Mouse (Mus musculus) cerebellum, postnatal 4 days (tissue): ENCODE measurements around the gene Adamts17.

ENCODE experiments used
- DNase-seq, 2 experiments: peaks; one replicate each; pipeline ENCODE4 v3.0.0; 2022; ENCODE audit warnings: low spot score in 2 of 2, mixed read lengths in 1 of 2

The Adamts17 gene

DNA sequence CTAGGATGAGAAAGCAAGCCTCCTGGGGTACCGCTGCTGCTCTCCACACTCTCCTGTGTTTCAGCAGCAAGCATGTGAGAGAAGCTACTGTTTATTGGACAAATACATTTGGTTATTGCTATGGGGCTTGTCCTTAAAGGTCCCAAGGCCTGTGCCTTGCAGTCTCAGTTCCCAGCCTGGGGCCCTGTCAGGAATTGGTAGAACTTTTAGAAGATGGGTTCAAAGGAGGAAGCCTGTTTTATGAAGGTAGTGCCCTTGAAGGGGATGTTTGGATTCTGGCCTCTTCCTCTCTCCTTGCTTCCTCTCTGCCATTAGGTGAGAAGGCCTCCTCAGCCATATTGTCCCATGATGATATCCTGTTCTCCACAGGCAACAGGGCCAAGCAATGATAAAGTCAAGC, 91.8 kb downstream of the Adamts17 start:
- no peak for DNase-seq

DNA sequence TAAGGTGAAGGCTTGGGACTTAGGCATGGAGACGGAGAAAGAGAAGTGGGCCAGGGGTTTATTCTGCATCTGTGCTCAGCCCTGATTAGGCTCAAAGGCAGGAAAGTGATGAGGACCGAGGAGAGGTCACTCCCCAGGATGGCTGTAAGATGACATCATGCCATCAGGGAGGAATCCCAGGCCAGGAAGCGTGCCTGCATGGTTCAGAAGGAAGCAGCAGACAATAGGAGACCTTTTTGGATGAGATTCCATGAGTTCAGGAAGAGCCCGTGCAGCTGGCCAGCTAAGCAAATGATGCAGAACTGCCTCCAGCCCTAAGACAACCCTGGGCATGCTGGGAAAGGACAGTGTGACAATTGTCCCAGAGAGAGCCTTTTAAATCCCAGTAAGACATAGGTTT, 93.7 kb downstream of the Adamts17 start:
- DNase-seq, result no peak

DNA sequence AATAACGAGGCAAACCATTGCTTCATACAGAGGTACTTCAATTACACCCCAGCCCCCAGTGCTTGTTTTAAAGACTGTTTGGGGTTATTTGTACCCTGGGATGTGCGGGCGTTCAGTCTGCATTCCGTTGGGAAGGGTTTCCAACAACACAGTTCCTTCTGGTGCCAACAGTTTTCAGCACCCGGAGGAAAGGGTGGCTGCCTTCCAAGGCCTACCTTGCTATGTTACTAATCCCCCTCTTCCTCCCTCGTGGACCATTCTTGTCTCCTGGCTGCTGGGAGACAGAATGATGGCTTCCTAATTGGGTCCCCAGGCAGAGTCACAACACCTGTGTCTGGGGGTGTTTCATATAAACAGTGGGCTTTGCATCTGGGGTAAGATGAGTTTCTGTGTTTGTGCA, 94.5 kb downstream of the Adamts17 start:
- no peak for DNase-seq

DNA sequence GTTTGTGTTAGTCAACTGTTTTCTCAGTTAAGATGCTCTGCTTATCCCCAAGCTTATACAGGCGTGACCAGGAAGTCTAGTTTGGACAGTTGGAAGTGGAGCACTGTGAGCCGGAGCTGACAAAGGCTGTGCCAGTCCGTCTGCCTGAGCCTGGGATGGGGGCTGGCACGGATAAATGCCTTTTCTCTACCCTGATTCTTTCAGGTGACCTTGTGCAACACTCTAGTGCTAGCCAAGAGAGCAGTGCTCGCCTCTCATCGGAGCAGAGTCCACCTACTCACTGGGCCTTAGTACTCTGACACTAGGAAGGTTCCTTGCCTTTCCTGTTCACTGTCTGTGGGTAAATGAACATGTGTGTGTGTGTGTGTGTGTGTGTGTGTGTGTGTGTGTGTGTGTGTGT, 95.5 kb downstream of the Adamts17 start:
- DNase-seq, result no peak

DNA sequence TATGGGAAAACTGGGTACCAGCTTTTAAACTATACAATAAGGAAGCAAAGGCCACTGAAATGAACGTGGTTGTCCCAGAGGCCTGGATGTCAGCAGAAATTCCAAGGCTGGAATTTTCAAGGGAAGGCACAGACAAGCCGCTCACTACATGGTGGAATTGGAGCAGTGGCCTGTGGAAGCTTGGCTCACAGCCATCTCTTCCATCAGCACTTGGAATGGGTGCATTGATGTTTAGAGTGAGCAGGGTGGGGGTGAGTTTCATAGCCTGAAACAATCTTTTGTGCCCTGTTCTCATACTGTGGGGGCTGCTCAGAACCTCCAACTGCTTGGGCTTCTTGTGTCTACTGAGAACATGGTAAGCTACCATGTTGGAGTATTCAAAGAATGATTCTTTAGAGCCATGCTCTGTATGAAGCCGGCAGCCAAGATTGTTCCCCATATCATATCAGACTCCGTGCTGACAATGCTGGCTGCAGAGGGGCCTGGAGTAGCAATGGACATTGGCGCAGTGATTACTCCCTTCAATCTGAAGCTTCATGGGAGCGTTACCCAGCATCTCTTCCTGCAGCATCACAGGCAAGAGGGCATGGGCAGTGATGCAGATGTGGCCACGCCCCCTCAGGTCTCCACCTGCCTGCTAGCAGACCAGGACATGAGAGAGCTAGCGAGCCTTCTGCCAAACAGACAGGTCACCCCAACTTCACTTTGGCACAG, 96.7 kb downstream of the Adamts17 start:
- no peak for DNase-seq

DNA sequence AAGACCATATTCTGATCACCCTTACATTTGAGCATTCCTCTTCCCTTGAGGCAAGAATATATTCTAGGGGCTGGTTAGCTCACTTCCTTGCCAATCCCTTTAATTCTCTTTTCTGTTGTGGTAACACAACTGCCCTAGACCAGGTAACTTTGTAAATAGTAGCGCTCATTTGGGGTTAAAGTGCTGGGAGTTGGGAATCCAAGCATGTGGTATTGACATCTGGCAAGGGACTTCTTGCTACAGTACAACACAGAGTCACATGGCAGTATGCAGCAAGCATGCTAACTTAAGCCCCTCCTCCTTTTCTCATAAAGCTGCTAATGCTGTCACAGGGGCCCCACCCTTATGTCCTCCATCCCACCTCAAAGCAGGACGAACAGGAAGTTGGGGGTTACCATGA, 97.4 kb downstream of the Adamts17 start:
- DNase-seq, result no peak

DNA sequence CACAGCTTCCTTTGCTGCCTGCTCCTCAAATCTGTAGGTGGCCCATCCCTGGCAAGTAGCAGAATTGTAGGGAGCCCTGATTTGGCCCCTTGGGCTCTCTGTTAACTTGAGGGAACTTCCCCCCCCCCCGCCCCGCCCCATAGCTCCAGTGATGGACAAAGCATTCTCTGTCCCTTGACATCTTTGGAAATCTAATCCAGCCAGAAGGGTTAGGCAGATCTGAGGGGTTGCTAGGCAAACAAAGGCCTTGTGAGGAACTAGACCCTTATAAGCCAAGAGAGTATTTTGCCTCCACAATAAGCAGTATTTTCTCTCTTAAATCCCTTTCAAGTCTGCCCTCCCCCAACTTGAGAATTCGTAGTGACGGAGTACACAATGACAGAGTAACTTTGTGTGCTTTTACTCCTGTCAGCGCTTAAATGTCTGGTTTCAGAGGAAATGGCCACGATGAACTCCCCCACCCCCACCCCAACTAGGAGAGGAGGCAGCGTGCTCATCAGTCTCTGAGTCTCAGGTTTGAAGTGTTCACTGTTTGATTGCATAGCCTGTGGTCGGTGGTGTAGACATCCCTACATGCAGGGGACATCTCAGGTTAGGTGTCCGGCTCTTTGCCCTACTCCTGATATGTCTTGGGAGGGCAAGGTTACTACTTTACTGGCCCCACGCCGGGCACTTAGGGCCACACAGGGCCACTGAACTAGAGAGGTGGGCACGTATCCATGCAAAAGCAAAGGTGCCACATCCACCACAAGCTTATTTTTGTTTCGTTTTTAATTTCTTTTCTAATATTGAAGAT, 99.7 kb downstream of the Adamts17 start:
- no peak for DNase-seq

DNA sequence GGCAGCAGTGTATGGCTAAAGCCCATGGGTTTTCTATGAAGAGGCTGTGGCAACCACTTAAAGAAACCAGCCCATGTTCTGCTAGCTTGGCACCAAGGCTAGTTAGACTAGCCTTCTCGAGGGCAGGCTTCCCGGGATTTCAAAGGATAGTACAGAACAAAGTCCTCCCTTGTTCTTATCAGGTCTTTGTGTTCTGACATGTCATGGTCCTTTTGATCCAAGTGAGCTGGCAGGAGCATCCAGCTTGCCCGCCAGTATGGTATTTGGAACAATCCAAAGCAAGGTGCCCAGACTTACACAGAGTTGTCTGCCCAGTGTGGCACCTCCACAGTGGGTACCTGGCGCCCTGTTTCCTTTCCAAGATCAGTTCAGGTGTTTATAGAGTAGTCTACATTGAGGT, 101.2 kb downstream of the Adamts17 start:
- DNase-seq, result no peak

DNA sequence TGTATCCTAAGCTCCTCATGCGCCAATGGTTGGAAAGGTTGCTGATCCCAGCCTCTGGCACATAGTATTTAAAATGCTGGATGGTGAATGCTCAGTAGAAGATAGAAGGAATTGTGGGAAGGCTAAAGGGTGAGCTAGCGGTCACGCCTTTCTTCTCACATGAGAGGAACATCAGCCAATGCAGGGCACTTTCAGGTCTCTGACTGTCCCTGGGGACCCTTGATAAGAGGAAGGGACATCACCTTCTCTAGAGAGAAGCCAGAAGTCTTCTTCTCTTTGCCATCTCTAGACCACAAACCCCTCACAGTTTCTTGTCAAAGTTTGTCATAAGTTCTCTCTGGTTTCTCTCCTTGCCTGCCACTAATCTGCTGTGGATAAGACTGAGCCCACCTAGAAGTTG, 109.5 kb downstream of the Adamts17 start:
- DNase-seq, result no peak

DNA sequence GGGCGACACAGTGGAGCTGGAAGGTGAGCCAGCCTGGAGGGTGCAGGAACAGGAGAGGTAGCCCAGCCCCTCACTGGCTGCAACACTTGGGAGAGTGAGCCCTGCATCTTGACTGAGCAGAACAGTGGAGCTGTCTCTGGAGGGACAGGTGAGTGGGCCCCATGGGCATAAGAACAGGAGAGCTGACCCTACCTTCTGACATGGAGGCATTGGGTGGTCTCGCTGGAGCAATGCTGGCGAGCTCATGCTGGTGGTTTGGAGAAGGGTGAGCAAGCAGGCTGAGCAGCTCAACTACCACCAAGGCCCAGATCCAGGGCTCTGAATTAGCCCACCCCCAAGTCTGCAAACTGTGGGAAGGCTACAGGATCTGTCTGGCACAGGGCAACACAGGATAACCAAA, 113.4 kb downstream of the Adamts17 start:
- no peak for DNase-seq

DNA sequence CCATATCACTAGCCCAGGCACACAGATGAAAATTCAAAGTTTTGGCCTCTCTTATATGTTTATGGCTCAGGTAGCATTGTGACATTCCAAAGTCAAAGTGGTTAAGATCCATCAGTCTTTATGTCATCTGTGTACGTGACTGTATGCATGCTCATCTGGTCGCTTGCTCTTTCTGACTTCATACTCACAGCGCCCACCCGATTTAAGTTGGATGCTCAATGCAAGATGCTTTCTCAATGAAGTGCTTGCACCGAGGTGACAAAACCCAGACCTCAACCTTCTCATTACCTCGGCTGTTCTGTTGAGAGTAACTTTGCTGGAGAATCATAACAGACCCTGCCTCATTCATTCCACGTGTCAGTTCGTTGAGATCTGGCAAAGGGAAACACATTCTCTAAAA, 114.5 kb downstream of the Adamts17 start:
- DNase-seq, result no peak

DNA sequence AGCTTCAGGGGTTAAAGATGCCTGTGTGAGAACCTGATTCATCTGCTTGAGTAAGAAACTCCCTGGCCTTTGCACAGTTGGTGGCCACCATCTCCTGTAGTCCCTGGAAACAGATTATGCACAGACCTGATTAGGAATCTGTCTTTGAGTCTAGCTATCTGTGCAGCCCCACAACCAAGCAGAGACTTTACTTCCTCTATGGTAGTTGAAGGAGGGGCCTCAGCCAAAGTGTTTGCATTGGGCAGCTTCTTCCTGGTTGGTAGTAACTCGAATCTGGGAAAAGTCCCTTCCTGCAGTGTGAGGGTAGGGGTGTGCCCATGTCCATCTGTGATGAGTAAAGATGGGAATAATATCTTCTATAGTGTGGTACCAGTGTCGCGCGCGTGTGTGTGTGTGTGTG, 115.2 kb downstream of the Adamts17 start:
- DNase-seq, result no peak

DNA sequence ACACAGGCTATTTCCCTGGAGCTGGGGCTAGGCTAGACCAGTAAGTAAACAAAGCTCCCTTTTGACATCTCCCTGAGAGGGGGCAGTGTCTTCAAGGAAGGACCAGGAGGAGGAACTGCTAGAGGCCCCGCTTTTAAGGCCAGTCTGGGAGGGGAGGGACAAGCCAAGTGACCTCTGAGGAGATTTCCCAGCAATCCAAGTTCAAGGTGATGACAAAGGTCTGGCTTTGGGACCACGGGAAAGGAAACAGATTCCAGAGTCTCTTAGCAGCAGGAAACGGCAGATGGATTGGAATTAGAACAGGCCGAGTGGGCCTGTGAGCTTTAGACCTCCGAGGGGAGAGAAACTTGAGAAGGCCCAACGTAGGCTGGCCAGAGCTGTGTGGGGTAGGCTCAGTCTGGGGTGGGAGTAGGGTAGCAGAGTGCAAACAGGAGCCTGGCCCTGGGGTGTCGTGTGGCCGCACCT, 116.0 kb downstream of the Adamts17 start:
- DNase-seq, result peak in 1 of 2 experiments; percentile 12

DNA sequence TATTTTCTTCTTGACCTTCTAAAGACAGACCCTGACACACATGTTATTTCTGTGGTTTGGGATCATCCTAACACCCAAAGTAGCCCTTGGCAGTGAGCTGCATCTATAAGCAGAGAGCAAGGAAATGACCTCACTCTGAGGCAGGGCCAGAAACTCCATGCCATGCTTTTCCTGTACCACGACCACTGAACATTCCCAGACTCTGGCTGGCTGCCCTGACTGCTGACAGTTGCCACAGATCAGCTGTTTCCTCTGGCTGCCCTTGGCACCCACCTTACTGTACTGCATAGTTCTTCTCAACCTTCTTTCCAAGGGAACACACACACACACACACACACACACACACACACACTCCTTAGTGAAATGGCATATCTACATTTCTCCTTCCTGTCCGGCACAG, 116.4 kb downstream of the Adamts17 start:
- DNase-seq, result peak in 1 of 2 experiments; percentile 76

DNA sequence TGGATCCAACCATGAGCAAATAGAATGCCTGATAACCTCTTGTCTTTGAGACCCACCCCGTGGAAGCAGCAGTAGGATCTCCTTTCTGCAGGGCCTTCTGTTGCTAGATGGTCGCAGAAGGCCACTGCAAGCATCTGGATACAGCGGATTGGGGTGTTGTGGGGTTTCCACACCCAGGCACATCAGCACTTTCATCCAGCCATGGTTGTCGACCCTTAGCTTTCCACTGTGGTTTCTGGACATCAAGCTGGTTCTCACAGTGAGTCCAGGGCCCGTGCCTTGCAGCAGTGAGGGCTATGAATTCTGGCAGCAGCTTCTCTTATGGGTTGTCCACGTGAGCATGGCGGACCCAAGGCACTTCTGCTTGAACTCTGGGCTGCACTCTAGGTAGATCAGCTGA, 118.2 kb downstream of the Adamts17 start:
- no peak for DNase-seq

DNA sequence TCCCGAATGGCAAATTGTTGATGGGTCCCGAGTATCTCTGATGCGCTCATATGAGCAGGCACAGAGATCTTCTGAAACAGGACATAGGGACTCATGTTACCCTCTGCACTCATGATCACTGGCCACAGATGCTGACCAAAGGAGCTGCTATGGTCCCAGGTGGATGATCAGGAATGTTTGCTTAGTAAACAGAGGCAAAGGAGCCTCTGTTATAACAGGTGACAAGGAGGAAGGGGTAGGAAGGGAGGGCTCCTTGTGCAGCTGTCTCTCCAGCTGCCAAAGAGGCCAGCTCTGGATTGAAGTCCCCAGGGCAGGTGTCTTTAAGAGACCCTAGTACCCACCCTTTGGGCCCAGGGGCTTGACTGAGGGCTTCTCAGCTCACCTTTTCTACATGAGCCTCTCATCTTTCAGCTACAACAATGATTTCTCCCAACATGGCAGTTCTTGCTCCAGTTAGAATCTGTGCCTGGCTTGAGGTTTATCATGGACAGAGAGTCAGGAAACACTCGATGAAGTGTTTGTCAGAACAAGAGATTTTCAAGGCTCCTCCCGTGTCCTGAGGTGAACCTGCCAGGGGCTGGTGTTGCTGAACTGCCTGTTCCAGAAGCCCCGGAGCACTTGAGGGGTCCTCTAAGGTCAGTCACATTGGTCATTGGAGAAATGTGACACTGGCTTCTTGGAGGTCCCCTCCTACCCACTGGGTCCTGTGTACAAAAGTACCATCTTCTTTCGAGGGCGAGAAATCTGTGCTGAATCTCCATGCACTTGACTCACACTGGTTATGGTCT, 120.9 kb downstream of the Adamts17 start:
- no peak for DNase-seq

DNA sequence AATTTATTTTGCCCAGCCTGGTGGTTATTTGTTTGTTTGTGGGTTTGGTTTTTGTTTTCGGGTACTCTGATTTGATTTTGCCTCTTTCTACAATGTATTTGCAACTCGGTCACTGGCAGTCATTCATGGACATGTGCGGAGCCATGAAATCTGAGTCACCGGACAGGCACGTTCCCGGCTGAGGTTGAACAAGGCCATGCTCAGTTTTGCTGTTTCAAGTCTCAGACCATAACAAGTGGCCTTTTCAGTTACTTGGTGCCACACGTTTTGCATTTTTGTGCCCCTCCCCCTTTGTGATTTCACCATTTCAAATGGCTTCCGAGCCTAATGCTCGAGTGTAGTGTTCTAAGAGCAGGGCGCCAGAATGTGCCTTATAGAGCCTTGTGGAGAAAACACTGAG, 123.2 kb downstream of the Adamts17 start:
- no peak for DNase-seq

DNA sequence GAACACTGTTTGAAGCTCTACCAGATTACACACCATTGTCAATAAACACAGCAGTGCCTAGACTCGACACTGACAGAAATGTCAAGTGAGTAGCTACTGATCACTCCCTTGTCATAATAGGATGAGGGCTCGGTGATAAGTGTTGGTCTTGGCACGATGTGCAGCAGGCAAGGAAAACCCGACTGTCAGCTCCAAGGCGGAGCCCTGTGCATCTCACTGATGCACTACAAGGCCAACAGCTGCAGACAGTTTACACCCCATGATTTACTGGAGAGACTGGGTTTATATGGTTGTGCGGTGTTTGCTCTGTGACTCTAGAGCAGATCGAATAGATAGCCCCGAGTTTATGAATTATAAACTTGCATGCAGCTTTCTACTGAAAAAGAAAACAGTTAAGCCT, 124.0 kb downstream of the Adamts17 start:
- DNase-seq, result no peak

DNA sequence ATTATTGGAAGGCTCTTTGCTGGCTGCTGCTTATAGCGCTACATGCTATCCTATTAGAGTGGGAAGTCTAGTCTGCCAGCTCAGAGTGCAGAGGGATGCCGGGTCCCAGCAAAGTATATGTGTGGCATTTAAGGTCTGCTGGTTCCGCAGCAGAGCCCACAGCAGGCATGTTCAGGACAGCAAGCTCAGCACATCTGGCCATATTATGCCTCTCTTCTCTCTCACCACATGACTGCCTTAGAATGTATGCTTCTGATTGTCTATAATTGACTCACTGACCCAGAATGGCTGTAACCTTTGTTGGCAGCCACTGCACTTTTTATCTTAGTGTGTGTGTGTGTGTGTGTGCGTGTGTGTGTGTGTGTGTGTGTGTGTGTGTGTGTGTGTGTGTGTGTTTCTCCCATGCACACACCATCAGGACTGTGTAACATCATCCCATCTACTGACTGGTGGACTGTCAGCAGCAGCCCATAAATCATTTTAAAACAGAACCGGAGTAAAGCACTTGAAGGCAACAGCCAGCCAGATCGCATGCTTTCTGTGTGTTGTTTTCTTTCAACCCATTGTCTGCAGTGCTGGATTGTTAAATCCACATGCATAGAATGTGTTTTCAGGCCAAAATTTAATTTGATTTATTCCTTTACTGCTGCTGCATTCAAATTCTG, 127.1 kb downstream of the Adamts17 start:
- no peak for DNase-seq

DNA sequence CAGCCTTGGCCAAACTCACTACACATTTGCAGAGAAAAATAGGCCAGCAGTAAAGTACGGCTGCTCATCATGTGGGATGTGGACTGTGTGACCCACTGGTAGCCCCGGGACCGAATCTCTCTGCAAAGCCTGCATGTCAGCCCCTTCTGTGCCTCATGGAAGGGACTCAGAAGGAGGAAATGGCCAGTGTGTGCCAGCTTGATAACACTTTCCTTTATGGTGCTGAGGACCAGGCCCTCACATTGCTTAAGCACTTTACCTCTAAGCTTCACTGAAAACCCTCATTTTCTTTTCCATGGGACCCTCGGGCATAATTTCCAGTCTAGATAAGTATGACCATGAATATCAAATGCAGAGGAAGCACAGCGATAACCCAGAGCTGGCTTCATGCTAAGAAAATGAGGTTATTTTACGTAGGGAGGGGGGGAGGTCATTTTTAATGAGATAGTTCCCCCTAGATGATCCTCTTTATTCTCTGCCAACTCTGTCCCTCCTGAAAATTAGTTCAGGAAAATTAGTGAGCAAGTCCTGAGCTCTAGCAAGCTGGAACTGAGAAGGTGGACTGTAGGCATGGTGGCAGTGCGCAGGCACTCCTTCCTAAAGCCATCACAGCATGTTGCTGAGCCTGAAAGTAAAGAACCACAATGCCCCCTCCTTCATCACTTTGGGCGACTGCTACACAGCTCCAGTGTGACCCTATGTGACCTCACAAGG, 127.8 kb downstream of the Adamts17 start:
- DNase-seq, result no peak

DNA sequence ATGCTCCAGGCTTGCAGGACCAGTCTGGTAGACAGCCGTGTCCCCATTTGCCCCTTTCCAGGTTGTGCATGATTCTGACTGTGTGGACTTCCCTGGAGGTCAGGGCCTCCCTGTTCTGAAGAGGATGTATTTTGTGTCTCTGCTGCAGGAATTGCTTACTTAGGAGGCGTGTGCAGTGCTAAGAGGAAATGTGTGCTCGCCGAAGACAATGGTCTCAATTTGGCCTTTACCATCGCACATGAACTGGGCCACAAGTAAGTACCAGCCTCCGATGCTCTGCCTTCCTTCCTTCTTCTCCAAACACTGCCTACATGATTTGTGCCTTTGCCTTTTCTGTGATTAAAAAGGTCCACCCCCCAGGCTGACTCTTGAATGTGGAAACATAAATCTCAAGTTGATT, 129.1 kb downstream of the Adamts17 start:
- no peak for DNase-seq
